Comparison of ENCODE assay signal across 10 mouse cellular contexts in genomic region chr17:68753112-68753511, GRCm38 (mm10).
DNase-seq lines count a peak whose midpoint lies in the region; TF ChIP-seq lines count a peak whose summit lies in the region.
"Had no signal": no experiment of that assay in that cellular context is flagged by ENCODE, and none has a peak within 500 bp of the region (broad histone marks: within the 10 kb centered on the region; RNA-seq: fewer than 3 reads in every experiment).

No protein-coding gene starts in this region.

- no peak overlapping the region for H3ac ChIP-seq in C2C12 (ENCODE audit: control insufficient read depth, insufficient read length, low read depth)

- H3K27me3 ChIP-seq in C2C12 (ENCODE audit: control insufficient read depth, insufficient read depth, insufficient read length): no peaks in the 10 kb centered on the region

- no peaks in the 10 kb centered on the region for H3K79me2 ChIP-seq in C2C12 (ENCODE audit: control insufficient read depth, insufficient read depth)

- no peaks in the 10 kb centered on the region for H3K36me3 ChIP-seq in C2C12 (ENCODE audit: control insufficient read depth, insufficient read depth)

- no peak overlapping the region for H3K4me3 ChIP-seq in C2C12 (ENCODE audit: insufficient read depth, poor library complexity, severe bottlenecking)

- H3K79me3 ChIP-seq in C2C12 (ENCODE audit: low read depth): no peaks in the 10 kb centered on the region

- peak; percentile 56 for DNase-seq in cerebellum, adult 11-12 months
- DNase-seq in cerebellum, adult 11 months: no peak
- DNase-seq in cerebellum, postnatal 25 days: peak; percentile 44 to 62
- peak; percentile 23 to 33 for DNase-seq in layer of hippocampus, postnatal 10 days (ENCODE audit: low spot score in 2 of 2)
- no peak for DNase-seq in urinary bladder, postnatal 25 days (ENCODE audit: low spot score)
- no peak for DNase-seq in kidney, adult 9 months
- no peak for DNase-seq in embryo, embryonic 9.5 days (ENCODE audit: extremely low spot score)
- DNase-seq: embryo, embryonic 11 days; kidney, postnatal 4 days had no signal

- no peak for TF ChIP-seq CTCF in C2C12 (IDR thresholded peaks at IDR 0.05; ENCODE audit: control insufficient read depth, insufficient read depth, insufficient read length)

TF ChIP-seq in C2C12, 6 proteins besides CTCF, POLR2A, EP300 and RAD21:
- TF ChIP-seq MYOD1 (IDR thresholded peaks at IDR 0.05; ENCODE audit: control insufficient read depth, insufficient read length, low read depth) (peak; percentile 49), MYOG (IDR thresholded peaks at IDR 0.05; ENCODE audit: control insufficient read depth, extremely low read depth, insufficient read length) (no peak)

Comparison
In these comparisons a context has a peak if more than half of its experiments do, and no peak if none do; other contexts are left out.
1. DNase-seq: peak in cerebellum, adult 11-12 months (single experiment), cerebellum, postnatal 25 days (2 of 2) and layer of hippocampus, postnatal 10 days (2 of 2); none in cerebellum, adult 11 months (single experiment), urinary bladder, postnatal 25 days (single experiment), kidney, adult 9 months (single experiment) and embryo, embryonic 9.5 days (single experiment).